Mouse (Mus musculus) lung, embryonic 16.5 days (tissue): ENCODE measurements around the gene Dop1b. TPM values are rescaled to one million over a fixed set of nuclear protein-coding genes. Genes with fewer than 3 reads are reported as not detected.
"Not testable (repeated sequence)": the region's sequence is repeated elsewhere in the genome, so short reads cannot be mapped to it uniquely, and the experiment has no call there.

ENCODE experiments used
- ATAC-seq: fragments of 200-750 bp; cut with Nextera tagmentation; 2 replicates; pipeline ENCODE4 v1.8.0; 2017; ENCODE audit warnings: low read depth, mild to moderate bottlenecking, moderate library complexity
- H3K27ac ChIP-seq: fragments of 300-500 bp; sonication (generic); 2 replicates; pipeline ENCODE4 v1.5.1; 2014; ENCODE audit warnings: mild to moderate bottlenecking, control low read depth, low read length
- H3K27me3 ChIP-seq: fragments of 300-500 bp; sonication (generic); 2 replicates; pipeline ENCODE4 v1.6.1; 2014; ENCODE audit warnings: low read depth, low read length, mixed read lengths; ENCODE audit not compliant: control insufficient read depth, insufficient read depth
- H3K36me3 ChIP-seq: fragments of 300-500 bp; sonication (generic); 2 replicates; pipeline ENCODE4 v1.6.1; 2014; ENCODE audit warnings: low read length; ENCODE audit not compliant: control insufficient read depth, insufficient read depth
- H3K4me1 ChIP-seq: fragments of 300-500 bp; sonication (generic); replicated peaks from 2 replicates; pipeline ENCODE4 v1.6.1; 2014; ENCODE audit warnings: low read length, mixed read lengths; ENCODE audit not compliant: control insufficient read depth, insufficient read depth
- H3K4me2 ChIP-seq: fragments of 300-500 bp; sonication (generic); 2 replicates; pipeline ENCODE4 v1.6.1; 2014; ENCODE audit warnings: low read depth, low read length, control low read depth
- H3K4me3 ChIP-seq: fragments of 300-500 bp; sonication (generic); 2 replicates; pipeline ENCODE4 v1.5.1; 2014; ENCODE audit warnings: mild to moderate bottlenecking, low read length, control low read depth
- H3K9ac ChIP-seq: fragments of 300-500 bp; sonication (generic); 2 replicates; pipeline ENCODE4 v1.6.1; 2014; ENCODE audit warnings: low read length, control low read depth
- H3K9me3 ChIP-seq: fragments of 300-500 bp; sonication (generic); 2 replicates; pipeline ENCODE4 v1.6.1; 2016; ENCODE audit warnings: low read length; ENCODE audit not compliant: control insufficient read depth
- WGBS: fragments of 180-500 bp; shearing (Covaris S2); extraction: QIAGEN DNeasy Blood & Tissue Kit; methylation state at CpG from one replicate; pipeline ENCODE4 v1.1.7; 2014; 5-methylcytosine and 5-hydroxymethylcytosine counted together
- polyA plus RNA-seq: library from polyadenylated mRNA; unstranded; fragments of >200 nt; fragmentation: Nextera tagmentation; extraction: Ambion mirVana; gene quantifications from 2 replicates; pipeline ENCODE4 v1.2.1, GENCODE M21; 2015

The Dop1b gene
- 17.2 and 19.3 TPM in 2 replicates for polyA plus RNA-seq

DNA sequence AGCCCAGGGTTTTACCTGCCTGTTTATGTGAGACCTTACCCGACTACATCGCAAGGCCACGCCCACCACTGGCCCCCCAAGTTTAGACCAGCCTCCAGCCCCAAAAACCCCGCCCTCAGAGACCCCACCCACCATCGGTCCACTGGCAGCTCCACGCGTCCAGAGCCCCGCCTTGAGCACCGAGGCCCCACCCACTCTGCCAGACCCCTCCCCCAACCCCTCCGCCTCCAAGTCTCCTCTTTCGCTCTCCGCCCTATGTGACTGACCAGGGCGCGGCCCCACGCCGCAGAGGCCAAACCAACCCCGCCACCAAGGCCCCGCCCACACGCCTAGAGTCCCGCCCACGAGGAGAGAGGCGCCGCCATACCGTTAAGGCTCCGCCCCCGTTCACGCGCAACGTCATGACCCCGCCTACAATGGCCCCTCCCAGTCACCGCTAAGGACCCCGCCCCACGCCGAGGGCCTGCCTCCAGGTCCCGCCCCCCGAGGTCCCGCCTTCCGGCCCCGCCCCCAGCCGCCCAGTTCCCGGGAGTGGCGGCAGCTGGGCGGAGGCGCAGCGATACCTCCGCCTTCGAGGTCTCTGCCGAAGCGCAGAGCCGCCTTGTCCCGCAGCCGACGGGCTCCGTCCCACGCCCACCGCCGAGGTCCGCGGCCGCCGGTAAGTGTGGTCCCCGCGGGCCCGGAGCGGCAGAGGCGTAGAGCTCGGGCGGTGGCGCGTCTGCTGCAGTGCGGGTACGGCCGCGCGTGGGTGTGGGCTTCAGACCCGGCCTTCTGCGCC is at the start of gene Dop1b:
Gene Dop1b (plus strand): TSS at position 494 of the 778 bp plus-strand sequence.
- Histone ChIP-seq H3K4me1 (peaks cover 22% of the 10 kb centered on the region), H3K9me3 (no peaks in the 10 kb centered on the region), H3K27ac (peak within 1 kb of the TSS; percentile 70), H3K36me3 (no peaks in the 10 kb centered on the region), H3K4me2 (peak within 1 kb of the TSS; percentile 87), H3K9ac (peak within 1 kb of the TSS; percentile 89), H3K27me3 (no peaks in the 10 kb centered on the region; the same call in 1 of the 2 replicates), H3K4me3 (peak within 1 kb of the TSS; percentile 79)
- WGBS: under 1% methylated on average over 56 of the region's 77 CpGs
- peak; percentile 95 for ATAC-seq

DNA sequence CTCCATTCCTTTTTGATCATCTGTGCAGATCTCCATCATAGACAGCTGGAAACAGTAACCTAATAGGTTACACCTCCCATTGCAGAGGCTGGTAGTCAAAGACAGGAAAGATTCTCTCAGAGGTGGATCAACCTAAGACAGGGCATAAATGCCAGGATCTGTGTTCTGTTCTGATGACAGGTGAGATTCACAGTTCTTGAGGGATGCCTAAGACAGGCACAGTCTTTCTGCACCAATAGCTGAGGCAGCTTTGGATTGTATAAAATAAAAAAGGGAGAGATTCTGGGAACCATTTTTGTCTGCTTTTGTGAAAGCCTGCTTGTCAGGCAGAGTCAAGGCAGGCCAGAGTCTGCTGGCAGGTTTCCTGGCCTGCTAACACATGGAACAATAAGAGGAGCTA is 43.7 kb upstream of the Dop1b start:
- Histone ChIP-seq H3K27me3 (no peaks in the 10 kb centered on the region), H3K4me1 (no peaks in the 10 kb centered on the region), H3K4me3 (no peak overlapping the region), H3K9ac (no peak overlapping the region), H3K27ac (no peak overlapping the region), H3K4me2 (no peak overlapping the region), H3K36me3 (no peaks in the 10 kb centered on the region), H3K9me3 (peaks cover 6% of the 10 kb centered on the region)
- no peak for ATAC-seq

DNA sequence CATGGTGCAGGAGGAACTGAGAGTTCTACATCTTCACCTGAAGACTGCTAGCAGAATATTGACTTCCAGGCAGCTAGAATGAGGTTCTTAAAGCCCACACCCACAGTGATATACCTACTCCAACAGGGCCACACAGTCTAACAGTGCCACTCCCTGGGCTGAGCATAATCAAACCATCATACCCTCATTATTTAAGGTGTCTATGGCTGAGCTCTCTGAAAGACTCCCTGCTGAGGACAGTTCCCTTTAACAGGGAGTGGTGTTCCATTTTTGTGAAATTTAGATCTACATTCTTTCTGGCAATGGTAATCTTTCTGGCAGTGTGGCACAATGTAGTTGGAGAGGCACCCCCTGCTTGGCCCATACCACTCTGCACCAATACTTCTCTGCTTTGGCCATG is 42.2 kb upstream of the Dop1b start:
- no peaks in the 10 kb centered on the region for H3K4me1 ChIP-seq
- ATAC-seq: no peak
- no peak overlapping the region for H3K27ac ChIP-seq
- H3K4me2 ChIP-seq: no peak overlapping the region
- H3K9ac ChIP-seq: no peak overlapping the region
- H3K36me3 ChIP-seq: no peaks in the 10 kb centered on the region
- peaks cover 6% of the 10 kb centered on the region for H3K9me3 ChIP-seq
- no peaks in the 10 kb centered on the region for H3K27me3 ChIP-seq
- H3K4me3 ChIP-seq: no peak overlapping the region

DNA sequence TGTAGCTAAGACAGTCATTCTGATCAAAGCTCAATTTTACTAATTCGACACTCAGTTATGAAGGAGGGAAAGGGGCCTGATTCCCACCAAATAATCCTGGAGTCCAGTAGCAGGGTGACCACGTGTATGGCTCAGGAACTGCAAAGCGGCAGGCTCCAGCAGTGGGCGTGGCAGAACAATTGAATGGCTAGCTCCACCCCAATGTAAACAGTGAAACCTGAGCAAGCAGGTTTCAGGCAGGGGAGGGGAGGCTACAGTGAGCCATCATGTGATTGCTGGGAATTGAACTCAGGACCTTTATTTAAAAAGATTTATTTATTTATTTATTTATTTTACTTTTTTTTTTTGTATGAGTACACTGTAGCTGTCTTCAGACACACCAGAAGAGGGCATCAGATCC is 41.2 kb upstream of the Dop1b start:
- 32% methylated on average over 4 of the region's 4 CpGs for WGBS
- not testable (repeated sequence) for H3K36me3 ChIP-seq, ATAC-seq, H3K27me3 ChIP-seq, H3K4me1 ChIP-seq, H3K27ac ChIP-seq, H3K9me3 ChIP-seq, H3K4me3 ChIP-seq, H3K4me2 ChIP-seq, H3K9ac ChIP-seq

DNA sequence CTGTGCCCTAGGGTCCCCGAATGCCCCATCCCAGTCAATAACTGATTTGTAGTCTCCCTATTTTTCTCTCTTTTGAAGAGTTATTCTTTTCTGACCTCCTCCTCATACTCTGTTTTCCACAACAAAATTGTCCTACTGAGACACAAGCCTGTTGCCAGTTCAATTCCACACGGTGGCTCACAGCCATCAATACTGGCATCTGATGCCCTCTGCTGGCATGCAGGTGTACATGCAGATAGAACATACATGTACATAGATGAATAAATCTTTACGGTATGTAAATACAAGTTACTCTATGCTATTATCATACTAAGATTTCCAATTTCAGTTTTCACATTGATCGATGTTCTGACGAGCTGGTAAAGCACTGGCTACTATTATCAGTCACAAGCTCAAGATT is 40.6 kb upstream of the Dop1b start:
- H3K9me3 ChIP-seq: peaks cover 6% of the 10 kb centered on the region
- no peak overlapping the region for H3K4me3 ChIP-seq
- ATAC-seq: no peak
- H3K4me2 ChIP-seq: no peak overlapping the region
- no peaks in the 10 kb centered on the region for H3K27me3 ChIP-seq
- no peak overlapping the region for H3K9ac ChIP-seq
- no peaks in the 10 kb centered on the region for H3K4me1 ChIP-seq
- H3K27ac ChIP-seq: no peak overlapping the region
- H3K36me3 ChIP-seq: no peaks in the 10 kb centered on the region
- 92% methylated on average over 5 of the region's 5 CpGs for WGBS

DNA sequence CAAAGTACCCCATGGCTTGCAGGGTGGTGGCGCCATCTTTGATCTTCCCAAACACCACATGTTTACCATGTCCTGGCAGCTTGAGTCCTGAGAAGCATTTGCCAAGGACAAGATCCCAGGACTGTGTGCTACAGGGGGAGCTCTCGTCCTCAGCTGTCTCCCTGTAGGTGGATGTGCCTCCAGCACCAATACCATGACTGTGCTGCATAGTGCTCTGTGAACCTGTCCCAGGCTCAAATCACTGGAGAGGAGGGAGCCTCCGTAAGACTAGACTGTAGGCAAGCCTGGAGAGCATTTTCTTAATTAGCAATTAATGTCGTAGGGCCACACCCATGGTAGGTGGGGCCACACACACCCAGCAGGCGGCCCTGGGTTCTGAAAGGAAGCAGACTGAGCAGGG is 35.3 kb upstream of the Dop1b start:
- Histone ChIP-seq H3K9me3 (no peaks in the 10 kb centered on the region), H3K9ac (no peak overlapping the region), H3K27me3 (peaks cover 4% of the 10 kb centered on the region), H3K4me2 (no peak overlapping the region), H3K4me1 (no peaks in the 10 kb centered on the region), H3K4me3 (no peak overlapping the region), H3K27ac (no peak overlapping the region), H3K36me3 (no peaks in the 10 kb centered on the region)
- ATAC-seq: no peak
- WGBS: 80% methylated on average over 5 of the region's 5 CpGs

DNA sequence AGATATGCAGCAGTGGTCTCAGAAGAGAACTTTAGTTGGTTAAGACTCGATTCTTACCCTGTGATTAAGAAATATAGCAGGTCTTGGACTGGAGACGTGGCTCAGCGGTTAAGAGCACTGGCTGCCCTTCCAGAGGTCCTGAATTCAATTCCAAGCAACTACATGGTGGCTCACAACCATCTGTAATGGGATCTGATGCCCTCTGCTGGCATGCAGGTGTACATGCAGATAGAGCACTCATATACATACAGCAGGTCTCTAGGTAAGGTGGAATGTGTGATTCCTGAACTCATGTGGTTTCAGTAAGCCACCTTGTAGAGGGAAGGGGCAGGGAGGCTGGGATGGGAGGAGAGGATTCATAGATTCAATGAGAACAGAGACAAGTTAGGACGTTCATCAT is 33.5 kb upstream of the Dop1b start:
- Histone ChIP-seq H3K36me3 (no peaks in the 10 kb centered on the region), H3K27ac (no peak overlapping the region), H3K9ac (no peak overlapping the region), H3K4me3 (no peak overlapping the region), H3K4me2 (no peak overlapping the region), H3K27me3 (peaks cover 12% of the 10 kb centered on the region), H3K4me1 (peaks cover 6% of the 10 kb centered on the region; the same call in 1 of the 2 replicates), H3K9me3 (no peaks in the 10 kb centered on the region)
- ATAC-seq: no peak
- WGBS: 73% methylated on average over 4 of the region's 4 CpGs

DNA sequence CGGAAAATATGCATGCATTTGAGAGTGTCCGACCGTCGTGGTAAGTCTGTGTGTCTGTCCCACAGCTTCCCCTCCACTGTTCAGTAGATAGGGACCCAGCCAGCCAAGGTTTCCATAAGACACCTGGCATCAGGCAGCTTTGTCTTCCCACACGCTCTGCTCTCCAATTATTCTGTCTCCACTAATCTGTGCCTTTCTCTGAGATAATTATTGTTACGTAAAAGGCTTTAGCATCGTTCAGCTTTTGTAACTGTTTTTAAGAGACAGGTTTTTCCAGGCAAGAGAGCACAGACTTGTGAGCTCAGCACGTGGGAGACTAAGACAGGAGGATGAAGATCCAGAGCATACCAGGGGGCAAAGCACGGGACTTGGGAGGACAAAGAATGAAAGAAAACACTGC is 32.5 kb upstream of the Dop1b start:
- no peak overlapping the region for H3K27ac ChIP-seq
- ATAC-seq: no peak
- peaks cover 14% of the 10 kb centered on the region for H3K27me3 ChIP-seq

DNA sequence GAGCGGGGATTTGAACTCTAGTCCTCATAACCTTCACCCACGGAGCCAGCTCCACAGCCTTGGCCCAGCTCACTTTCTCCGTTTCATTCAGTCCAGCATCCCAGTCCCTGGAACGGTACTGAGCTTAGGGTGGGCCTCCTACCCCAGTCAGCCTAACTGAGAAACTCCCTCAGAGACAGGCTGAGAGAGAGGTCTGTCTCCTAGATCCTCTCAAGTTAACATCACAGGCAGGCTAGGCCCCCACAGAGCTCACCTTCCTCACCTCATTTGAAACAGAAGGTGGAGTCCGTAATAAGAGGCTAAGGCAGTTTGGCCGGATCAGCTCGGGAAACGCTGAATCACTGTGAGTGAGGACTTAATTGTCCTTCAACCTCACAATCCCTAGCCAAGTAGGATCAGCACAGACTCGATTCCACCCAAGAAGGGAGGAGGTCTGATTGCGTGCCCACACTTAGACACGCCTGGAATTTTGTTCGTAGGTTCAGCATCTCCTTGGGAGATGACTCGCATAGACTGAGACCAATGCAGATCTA is 29.5 kb upstream of the Dop1b start:
- Histone ChIP-seq H3K27ac (no peak overlapping the region), H3K4me3 (peak overlapping the region; percentile 64), H3K9me3 (no peaks in the 10 kb centered on the region), H3K9ac (no peak overlapping the region), H3K27me3 (peaks cover 24% of the 10 kb centered on the region), H3K4me1 (peaks cover 17% of the 10 kb centered on the region), H3K36me3 (no peaks in the 10 kb centered on the region), H3K4me2 (peak overlapping the region; percentile 99)
- 26% methylated on average over 13 of the region's 13 CpGs for WGBS
- ATAC-seq: no peak

More for the DNA sequence above, 32.5 kb upstream of the Dop1b start:
- 61% methylated on average over 9 of the region's 9 CpGs for WGBS
- Histone ChIP-seq H3K4me3 (no peak overlapping the region), H3K4me2 (no peak overlapping the region), H3K36me3 (no peaks in the 10 kb centered on the region), H3K4me1 (peaks cover 13% of the 10 kb centered on the region), H3K9me3 (no peaks in the 10 kb centered on the region), H3K9ac (no peak overlapping the region)
